Mouse (Mus musculus) lung, postnatal 0 days (tissue): ENCODE measurements around the gene Srf.

Source experiments
- CTCF ChIP-seq: IDR thresholded peaks from 2 replicates; pipeline ENCODE4 v1.5.1; 2016; ENCODE audit warnings: antibody characterized with exemption, mild to moderate bottlenecking
- EP300 ChIP-seq: IDR thresholded peaks from 2 replicates; pipeline ENCODE4 v1.6.1; 2016; ENCODE audit warnings: antibody characterized with exemption, mild to moderate bottlenecking, control low read depth

- TF ChIP-seq CTCF (no peak), EP300 (no peak)
Measured at GRCm38 (mm10) chr17:46547923-46548322, 8.1 kb downstream of the Srf start.
